ENCODE assay signal across 15 mouse cellular contexts in the genomic region with DNA sequence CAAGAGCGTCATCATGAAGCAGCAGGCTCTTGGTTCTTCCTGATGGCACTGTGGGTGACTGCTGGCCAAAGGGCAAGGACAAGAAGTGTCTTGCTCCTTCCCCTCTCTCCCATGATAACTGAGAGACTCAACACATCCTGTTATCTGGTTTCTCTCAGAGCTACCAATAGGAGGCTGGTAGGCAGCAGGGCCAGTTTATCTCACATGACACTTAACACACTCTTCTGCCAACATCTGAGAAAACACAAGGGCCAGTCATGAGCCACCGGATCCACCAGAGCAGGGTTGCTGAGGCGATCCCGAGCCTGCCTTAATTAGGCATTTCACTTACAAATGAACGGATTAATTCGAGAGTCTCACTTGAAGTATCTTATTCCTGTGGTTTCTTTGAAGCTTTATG. TPM values are rescaled to one million over a fixed set of nuclear protein-coding genes. Genes with fewer than 3 reads are reported as not detected.
DNase-seq lines count a peak whose midpoint lies in the region; ATAC-seq and TF ChIP-seq lines count a peak whose summit lies in the region.
"Had no signal": no experiment of that assay in that cellular context is flagged by ENCODE, and none has a peak within 500 bp of the region (broad histone marks: within the 10 kb centered on the region; RNA-seq: fewer than 3 reads in every experiment).

No protein-coding gene starts in this region.

- H3K4me1 ChIP-seq in heart, postnatal 0 days (ENCODE audit: control insufficient read depth, insufficient read depth), result peaks cover 61% of the 10 kb centered on the region
- H3K4me1 ChIP-seq in ES-E14 (ENCODE audit: control insufficient read depth in 2 of 2, insufficient read depth in 2 of 2, low read length in 2 of 2, poor library complexity in 1 of 2), result peaks cover 13 to 31% of the 10 kb centered on the region in 2 experiments
- H3K4me1 ChIP-seq in liver, embryonic 14.5 days (replicated peaks; ENCODE audit: control insufficient read depth in 2 of 2, insufficient read depth in 2 of 2, low read length in 1 of 2), result peaks cover 9 to 18% of the 10 kb centered on the region in 2 experiments; a peak in 3 of 4 replicates
- H3K4me1 ChIP-seq: neural tube, embryonic 13.5 days had no signal

- 0 out of 2 replicates have a peak, but pooled peaks cover 4% of the 10 kb centered on the region for H3K9me3 ChIP-seq in heart, postnatal 0 days (replicated peaks; ENCODE audit: control insufficient read depth, low read length)
- H3K9me3 ChIP-seq in ES-E14 (ENCODE audit: control insufficient read depth, insufficient read depth, low read depth, low read length), result no peaks in the 10 kb centered on the region
- H3K9me3 ChIP-seq in liver, embryonic 14.5 days (ENCODE audit: control insufficient read depth, low read length), result no peaks in the 10 kb centered on the region

- H3K4me3 ChIP-seq in heart, postnatal 0 days (ENCODE audit: low read depth, low read length), result no peak overlapping the region
- no peak overlapping the region for H3K4me3 ChIP-seq in ES-E14 (ENCODE audit: insufficient read depth in 1 of 2, low read depth in 1 of 2, low read length in 2 of 2, poor library complexity in 1 of 2, severe bottlenecking in 1 of 2)
- H3K4me3 ChIP-seq in liver, embryonic 14.5 days (ENCODE audit: insufficient read depth in 1 of 2, low read depth in 2 of 2, low read length in 2 of 2), result no peak overlapping the region
- H3K4me3 ChIP-seq: heart, adult 2 months; left cerebral cortex, adult 2 months; neural tube, embryonic 13.5 days had no signal

- no peak overlapping the region for H3K9ac ChIP-seq in heart, postnatal 0 days (replicated peaks; ENCODE audit: low read depth, low read length)
- H3K9ac ChIP-seq in ES-E14 (ENCODE audit: insufficient read depth, low read depth, low read length, poor library complexity, severe bottlenecking), result peak overlapping the region; percentile 30; the same call in 1 of the 2 replicates
- H3K9ac ChIP-seq in liver, embryonic 14.5 days (replicated peaks), result no peak overlapping the region
- H3K9ac ChIP-seq: neural tube, embryonic 13.5 days had no signal

- in situ Hi-C loops in ES-E14 (cut with MboI; ENCODE audit: low sequenced_read_pairs in 2 of 2, unreplicated experiment in 2 of 2), result loop anchor here in 1 of 2 experiments (10.0 kb wide), 1 partner anchor 57 kb away; no protein-coding TSS in a partner anchor

- TF ChIP-seq CTCF in heart, postnatal 0 days (IDR thresholded peaks at IDR 0.05; ENCODE audit: low read depth), result no peak
- 0 out of 2 replicates have a peak, but pooled peaks have one; percentile 17 for TF ChIP-seq CTCF in liver, embryonic 14.5 days (IDR thresholded peaks at IDR 0.05; ENCODE audit: low read depth)

- intact Hi-C loops in heart, postnatal 10 days (cut with DNase I), result loop anchor here (5.0 kb wide), 1 partner anchor 56 kb away; no protein-coding TSS in a partner anchor

- ATAC-seq in heart, postnatal 0 days (ENCODE audit: insufficient read depth, low read depth), result peak; percentile 56
- peak; percentile 91 for ATAC-seq in liver, embryonic 14.5 days (ENCODE audit: insufficient read depth)

- TF ChIP-seq EP300 in heart, postnatal 0 days (IDR thresholded peaks at IDR 0.05; ENCODE audit: low read depth), result 0 out of 2 replicates have a peak, but pooled peaks have one; percentile 30
- peak; percentile 53 for TF ChIP-seq EP300 in liver, embryonic 14.5 days (IDR thresholded peaks at IDR 0.05; ENCODE audit: low read depth)

- WGBS in heart, postnatal 0 days, result 20% methylated on average over 6 of the region's 6 CpGs
- 14% methylated on average over 6 of the region's 6 CpGs for WGBS in liver, embryonic 14.5 days (ENCODE audit: insufficient replicate concordance)

- peak; percentile 63 for DNase-seq in heart, postnatal 0 days (ENCODE audit: low spot score)
- no peak for DNase-seq in heart, postnatal 10 days
- no peak for DNase-seq in ES-E14 (ENCODE audit: low read depth, low spot score)
- DNase-seq in MN1 (ENCODE audit: low spot score), result peak; percentile 16
- peak; percentile 27 to 34 (median 33) for DNase-seq in liver, embryonic 14.5 days (ENCODE audit: low read depth in 3 of 3, low spot score in 3 of 3)
- no peak for DNase-seq in cerebellum, postnatal 4 days (ENCODE audit: low spot score in 2 of 2)
- no peak for DNase-seq in layer of hippocampus, adult 8-10 months (ENCODE audit: low spot score in 2 of 2)
- DNase-seq: kidney, adult 18-20 months; kidney, postnatal 4 days; lung, adult 18-20 months; right cerebral cortex, adult 18-20 months had no signal

- H3K27me3 ChIP-seq in heart, postnatal 0 days (ENCODE audit: control insufficient read depth, insufficient read depth, low read length), result no peaks in the 10 kb centered on the region
- no peaks in the 10 kb centered on the region for H3K27me3 ChIP-seq in liver, embryonic 14.5 days (ENCODE audit: control insufficient read depth, insufficient read depth, low read length)
- H3K27me3 ChIP-seq: CH12.LX; neural tube, embryonic 13.5 days had no signal

- H3K36me3 ChIP-seq in heart, postnatal 0 days (replicated peaks; ENCODE audit: control insufficient read depth, insufficient read depth, low read length), result peaks cover 3% of the 10 kb centered on the region; the same call in 1 of the 2 replicates
- H3K36me3 ChIP-seq in ES-E14 (ENCODE audit: control insufficient read depth, insufficient read depth, low read length, poor library complexity, severe bottlenecking), result no peaks in the 10 kb centered on the region; the same call in 1 of the 2 replicates
- no peaks in the 10 kb centered on the region for H3K36me3 ChIP-seq in liver, embryonic 14.5 days (replicated peaks; ENCODE audit: control insufficient read depth, insufficient read depth, low read depth)

- no peak overlapping the region for H3K4me2 ChIP-seq in heart, postnatal 0 days (ENCODE audit: low read depth, low read length)
- no peak overlapping the region for H3K4me2 ChIP-seq in liver, embryonic 14.5 days (ENCODE audit: low read depth)
- H3K4me2 ChIP-seq: neural tube, embryonic 13.5 days had no signal

- peak overlapping the region; percentile 24 for H3K27ac ChIP-seq in heart, postnatal 0 days (ENCODE audit: low read depth)
- peak overlapping the region; percentile 55; the same call in 1 of the 2 replicates for H3K27ac ChIP-seq in ES-E14 (ENCODE audit: insufficient read depth, low read depth, low read length, poor library complexity, severe bottlenecking)
- H3K27ac ChIP-seq in liver, embryonic 14.5 days, result no peak overlapping the region
- H3K27ac ChIP-seq: heart, adult 2 months; left cerebral cortex, adult 2 months; neural tube, embryonic 13.5 days had no signal

TF ChIP-seq in ES-E14, 5 proteins besides CTCF, POLR2A, EP300 and RAD21:
- TF ChIP-seq HCFC1 (IDR thresholded peaks at IDR 0.05; ENCODE audit: borderline replicate concordance, insufficient read depth, low read length) (no peak), MAFK (IDR thresholded peaks at IDR 0.05; ENCODE audit: insufficient read depth, low read depth, low read length) (no peak), ZC3H11A (IDR thresholded peaks at IDR 0.05; ENCODE audit: borderline replicate concordance, low read depth, low read length) (no peak), CHD2 (IDR thresholded peaks at IDR 0.05; ENCODE audit: low read depth, low read length) (no peak), ZNF384 (IDR thresholded peaks at IDR 0.05; ENCODE audit: low read depth, low read length) (no peak)

RNA-seq across cellular contexts. Expression of a gene that starts 49.5 kb away (rescaled TPM):
- total RNA-seq in heart, postnatal 0 days (2014; rRNA removed; ENCODE audit: low replicate concordance), result 31.8 and 48.0 TPM in 2 replicates
- polyA plus RNA-seq in heart, postnatal 0 days (2015; fragmentation: Nextera tagmentation; extraction: Ambion mirVana), result 47.1 and 56.7 TPM in 2 replicates
- 10 to 100 TPM; 20.7 to 30.5 TPM for total RNA-seq in heart, postnatal 10 days (2021)
- 41.5 and 54.3 TPM in 2 replicates for total RNA-seq in ES-E14 (2012; rRNA removed)
- 2.7 and 5.2 TPM in 2 replicates for polyA plus RNA-seq in liver, embryonic 14.5 days (2012; rRNA removed)
- 6.7 and 8.7 TPM in 2 replicates for polyA plus RNA-seq in liver, embryonic 14.5 days (2014; fragmentation: Nextera tagmentation; extraction: Ambion mirVana)
- total RNA-seq in layer of hippocampus, adult 8-10 months (2022), result 100 to 1,000 TPM; 262 to 293 (median 273) TPM

Comparison
In these comparisons a context has a peak if more than half of its experiments do, and no peak if none do; other contexts are left out.
1. DNase-seq: peak in heart, postnatal 0 days (single experiment), MN1 (single experiment) and liver, embryonic 14.5 days (3 of 3); none in heart, postnatal 10 days (0 of 2), ES-E14 (single experiment), cerebellum, postnatal 4 days (0 of 2) and layer of hippocampus, adult 8-10 months (0 of 2).